Mouse (Mus musculus) ES-E14 (cell line): ENCODE measurements around the gene Sema4f.

Experiments used
- CHD2 ChIP-seq: IDR thresholded peaks from 2 replicates; pipeline ENCODE4 v1.6.1; 2014; ENCODE audit warnings: mild to moderate bottlenecking, low read depth, low read length, inconsistent platforms
- MAFK ChIP-seq: IDR thresholded peaks from 2 replicates; pipeline ENCODE4 v1.6.1; 2014; ENCODE audit warnings: mild to moderate bottlenecking, low read depth, low read length, inconsistent platforms; ENCODE audit not compliant: insufficient read depth
- ZC3H11A ChIP-seq: IDR thresholded peaks from 2 replicates; pipeline ENCODE4 v1.6.1; 2012; ENCODE audit warnings: low read depth, mild to moderate bottlenecking, inconsistent platforms, low read length, borderline replicate concordance

- 0 out of 2 replicates have a peak, but pooled peaks have one; percentile 34 for TF ChIP-seq MAFK
- no peak for TF ChIP-seq CHD2
- no peak for TF ChIP-seq ZC3H11A
Measured at GRCm38 (mm10) chr6:82885909-82886308, 53.7 kb downstream of the Sema4f start.
